Mouse (Mus musculus) left cerebral cortex, postnatal 4 days (tissue): ENCODE results near the gene Cd22. TPM values are rescaled to one million over a fixed set of nuclear protein-coding genes. Genes with fewer than 3 reads are reported as not detected.

Source experiments
- DNase-seq: peaks from one replicate; pipeline ENCODE4 v3.0.0-alpha.2; 2022
- intact Hi-C: fragments of 180-260 bp; cut with DNase I; formaldehyde crosslinking; loops from one replicate; pipeline ENCODE4 v1.15.1; 2025
- total RNA-seq, 2 experiments: library from RNA; stranded (reverse); gene quantifications; 2 replicates each; pipeline ENCODE4 v1.2.3; 2021

Cd22 gene
- total RNA-seq, 2 experiments from 2014 or later: 0.44 to 0.48 TPM

GRCm38 (mm10) chr7:30823675-30824074 is 56.5 kb downstream of the Cd22 start, which contains the start of gene Ffar2:
Ffar2 (minus strand) TSS chr7:30823775.
- DNase-seq: no peak
- intact Hi-C loops: no loop called here

GRCm38 (mm10) chr7:30821532-30821931 is 58.6 kb downstream of the Cd22 start:
- no peak for DNase-seq
- intact Hi-C loops: no loop called here

- no peak for DNase-seq
Measured at GRCm38 (mm10) chr7:30820854-30821445, 59.2 kb downstream of the Cd22 start.

GRCm38 (mm10) chr7:30820131-30820530 is 60.0 kb downstream of the Cd22 start:
- DNase-seq: no peak
- intact Hi-C loops: no loop called here

More at GRCm38 (mm10) chr7:30820854-30821445, 59.2 kb downstream of the Cd22 start:
- intact Hi-C loops: no loop called here

Other genes starting within 250 kb of the Cd22 start
- not detected for gene Etv2, start 244.5 kb downstream of the Cd22 start, total RNA-seq
- 10 to 100 TPM; 81.9 TPM for gene Rbm42, start 230.0 kb downstream of the Cd22 start, total RNA-seq
- 10 to 100 TPM; 12.7 to 13.3 TPM for gene Haus5, start 215.3 kb downstream of the Cd22 start, total RNA-seq
- gene Pmis2, start 208.7 kb downstream of the Cd22 start, total RNA-seq: not detected
- not detected for gene 2200002J24Rik, start 181.4 kb downstream of the Cd22 start, total RNA-seq
- gene Atp4a, start 168.1 kb downstream of the Cd22 start, total RNA-seq: 1 to 10 TPM; 4.0 to 5.1 TPM
- 100 to 1,000 TPM; 130 to 146 TPM for gene Tmem147, start 150.8 kb downstream of the Cd22 start, total RNA-seq
- gene Gapdhs, start 136.7 kb downstream of the Cd22 start, total RNA-seq: not detected
- 10 to 100 TPM in 1 of 2 experiments, 1 to 10 TPM in 1; 8.5 to 12.2 TPM for gene Sbsn, start 128.9 kb downstream of the Cd22 start, total RNA-seq
- 1 to 10 TPM; 1.4 to 1.7 TPM for gene Dmkn, start 116.6 kb downstream of the Cd22 start, total RNA-seq
- not detected for gene Krtdap, start 92.4 kb downstream of the Cd22 start, total RNA-seq
- not detected for gene Ffar2, start 56.6 kb downstream of the Cd22 start, total RNA-seq
- not detected for gene Ffar3, start 24.2 kb downstream of the Cd22 start, total RNA-seq
- gene Ffar1, start 18.8 kb downstream of the Cd22 start, total RNA-seq: not detected
- gene Mag, start 34.5 kb upstream of the Cd22 start, total RNA-seq: 1 to 10 TPM; 1.3 to 3.4 TPM
- not detected for gene Hamp2, start 44.3 kb upstream of the Cd22 start, total RNA-seq
- not detected for gene Hamp, start 63.7 kb upstream of the Cd22 start, total RNA-seq
- 100 to 1,000 TPM in 1 of 2 experiments, 10 to 100 TPM in 1; 92.8 to 105 TPM for gene Usf2, start 76.5 kb upstream of the Cd22 start, total RNA-seq
- 10 to 100 TPM; 12.5 to 12.8 TPM for gene Lsr, start 93.1 kb upstream of the Cd22 start, total RNA-seq
- gene Fam187b, start 93.4 kb upstream of the Cd22 start, total RNA-seq: under 1 TPM in 1 of 2 experiments, not detected in 1; 0.42 TPM
- 10 to 100 TPM; 23.5 to 25.4 TPM for gene Fxyd5, start 162.1 kb upstream of the Cd22 start, total RNA-seq
- gene Fxyd7, start 171.1 kb upstream of the Cd22 start, total RNA-seq: 100 to 1,000 TPM; 108 to 159 TPM
- gene Fxyd1, start 176.9 kb upstream of the Cd22 start, total RNA-seq: 1 to 10 TPM; 8.4 to 8.7 TPM
- gene Lgi4, start 179.0 kb upstream of the Cd22 start, total RNA-seq: 1 to 10 TPM; 2.4 to 2.7 TPM
- not detected for gene Fxyd3, start 196.4 kb upstream of the Cd22 start, total RNA-seq
- gene Hpn, start 234.9 kb upstream of the Cd22 start, total RNA-seq: 1 to 10 TPM; 1.4 to 1.6 TPM
- gene Scn1b, start 246.7 kb upstream of the Cd22 start, total RNA-seq: 10 to 100 TPM; 58.6 to 66.7 TPM